Mouse (Mus musculus): ENCODE results near the gene Cux2. TPM values are rescaled to one million over a fixed set of nuclear protein-coding genes. Genes with fewer than 3 reads are reported as not detected.

The Cux2 gene
- polyA plus RNA-seq, 1 experiment from 2014 or later: 1.6 TPM

- POLR2A ChIA-PET: no interaction called here
- ATAC-seq: no peak
- in situ Hi-C loops (cut with MboI; ENCODE audit: low pct_unique_long_range_greater_than_20kb): no loop called here
- TF ChIP-seq CTCF (IDR thresholded peaks at IDR 0.05): no peak
- no peak for DNase-seq (ENCODE audit: low read depth, low spot score)
- CTCF ChIA-PET: no interaction called here
- peaks cover 45% of the 10 kb centered on the region for H3K27me3 ChIP-seq
These were observed 126.7 kb downstream of the Cux2 start for GRCm38 (mm10) chr5:121922942-121923826.

DNA sequence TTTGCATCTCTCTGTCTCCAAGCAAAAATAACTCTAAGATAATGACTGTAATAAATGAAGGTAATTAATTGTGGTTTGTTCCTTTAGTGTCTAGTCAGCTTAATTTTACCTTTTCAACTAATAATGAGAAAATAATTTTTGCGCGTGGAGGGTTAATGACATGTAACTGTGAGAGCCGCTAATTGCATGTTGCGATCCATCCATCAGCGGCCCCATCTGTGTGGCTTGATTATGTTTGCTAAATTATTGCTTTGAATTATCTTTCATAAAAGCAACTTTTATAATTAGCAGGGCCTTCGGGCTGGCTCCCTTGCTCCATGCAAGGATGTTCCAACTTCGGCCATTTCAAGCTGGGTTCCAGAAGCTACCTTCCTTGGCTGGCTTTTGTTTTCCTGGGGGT is 130.7 kb downstream of the Cux2 start:
- POLR2A ChIA-PET: no interaction called here
- DNase-seq (ENCODE audit: low read depth, low spot score) (no peak), ATAC-seq (no peak)
- H3K27me3 ChIP-seq: peaks cover 27% of the 10 kb centered on the region
- CTCF ChIA-PET: no interaction called here
- in situ Hi-C loops (cut with MboI; ENCODE audit: low pct_unique_long_range_greater_than_20kb): no loop called here
- TF ChIP-seq CTCF (IDR thresholded peaks at IDR 0.05): no peak

- TF ChIP-seq CTCF (IDR thresholded peaks at IDR 0.05): no peak
- in situ Hi-C loops (cut with MboI; ENCODE audit: low pct_unique_long_range_greater_than_20kb): no loop called here
- ChIA-PET CTCF (interaction anchor here (1.1 kb wide), 1 partner anchor 12 kb away, joined by 3 read pairs; no protein-coding TSS in a partner anchor), POLR2A (no interaction called here)
- peaks cover 11% of the 10 kb centered on the region for H3K27me3 ChIP-seq
- ATAC-seq (no peak), DNase-seq (ENCODE audit: low read depth, low spot score) (no peak)
These were observed 133.1 kb downstream of the Cux2 start for GRCm38 (mm10) chr5:121916813-121917212.

- CTCF ChIA-PET: no interaction called here
These were observed 135.9 kb downstream of the Cux2 start for GRCm38 (mm10) chr5:121913999-121914398.

GRCm38 (mm10) chr5:121909226-121909985 is 140.5 kb downstream of the Cux2 start:
- CTCF ChIA-PET: no interaction called here
- DNase-seq (ENCODE audit: low read depth, low spot score): no peak
- in situ Hi-C loops (cut with MboI; ENCODE audit: low pct_unique_long_range_greater_than_20kb): no loop called here
- TF ChIP-seq CTCF (IDR thresholded peaks at IDR 0.05): no peak
- POLR2A ChIA-PET: interaction anchor here (0.6 kb wide), 1 partner anchor 83 kb away, joined by 3 read pairs; no protein-coding TSS in a partner anchor
- ATAC-seq: no peak
- H3K27me3 ChIP-seq: peaks cover 10% of the 10 kb centered on the region

More at GRCm38 (mm10) chr5:121913999-121914398, 135.9 kb downstream of the Cux2 start:
- DNase-seq (ENCODE audit: low read depth, low spot score) (no peak), ATAC-seq (no peak)
- POLR2A ChIA-PET: no interaction called here
- TF ChIP-seq CTCF (IDR thresholded peaks at IDR 0.05): no peak
- H3K27me3 ChIP-seq: peaks cover 5% of the 10 kb centered on the region
- in situ Hi-C loops (cut with MboI; ENCODE audit: low pct_unique_long_range_greater_than_20kb): no loop called here

- CTCF ChIA-PET: no interaction called here
- POLR2A ChIA-PET: no interaction called here
- no peak for DNase-seq (ENCODE audit: low read depth, low spot score)
- no peak for ATAC-seq
- in situ Hi-C loops (cut with MboI; ENCODE audit: low pct_unique_long_range_greater_than_20kb): no loop called here
- peaks cover 10% of the 10 kb centered on the region for H3K27me3 ChIP-seq
- no peak for TF ChIP-seq CTCF (IDR thresholded peaks at IDR 0.05)
These were observed 144.2 kb downstream of the Cux2 start for GRCm38 (mm10) chr5:121905671-121906070.

DNA sequence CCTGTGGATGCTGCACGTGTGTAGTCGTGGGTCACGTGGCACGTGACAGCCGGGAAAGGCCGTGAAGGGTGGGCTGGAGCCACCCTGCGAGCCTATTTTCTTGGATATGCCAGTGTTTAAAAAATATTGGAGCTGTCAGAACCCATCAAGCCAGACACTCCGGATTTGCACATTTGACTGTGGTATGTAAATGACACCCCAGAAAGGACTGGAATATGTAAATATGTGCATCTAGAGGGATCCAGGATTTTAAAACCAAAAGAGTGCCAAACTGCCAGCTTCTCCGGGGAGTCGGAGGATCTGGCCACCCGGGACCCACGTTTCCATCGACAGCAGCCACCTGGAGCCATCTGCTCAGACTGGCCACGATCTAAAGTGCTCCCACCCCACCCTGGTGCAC is 145.1 kb downstream of the Cux2 start:
- DNase-seq (ENCODE audit: low read depth, low spot score): no peak
- in situ Hi-C loops (cut with MboI; ENCODE audit: low pct_unique_long_range_greater_than_20kb): no loop called here
- ATAC-seq: no peak
- ChIA-PET CTCF (no interaction called here), POLR2A (no interaction called here)
- peaks cover 10% of the 10 kb centered on the region for H3K27me3 ChIP-seq
- no peak for TF ChIP-seq CTCF (IDR thresholded peaks at IDR 0.05)

DNA sequence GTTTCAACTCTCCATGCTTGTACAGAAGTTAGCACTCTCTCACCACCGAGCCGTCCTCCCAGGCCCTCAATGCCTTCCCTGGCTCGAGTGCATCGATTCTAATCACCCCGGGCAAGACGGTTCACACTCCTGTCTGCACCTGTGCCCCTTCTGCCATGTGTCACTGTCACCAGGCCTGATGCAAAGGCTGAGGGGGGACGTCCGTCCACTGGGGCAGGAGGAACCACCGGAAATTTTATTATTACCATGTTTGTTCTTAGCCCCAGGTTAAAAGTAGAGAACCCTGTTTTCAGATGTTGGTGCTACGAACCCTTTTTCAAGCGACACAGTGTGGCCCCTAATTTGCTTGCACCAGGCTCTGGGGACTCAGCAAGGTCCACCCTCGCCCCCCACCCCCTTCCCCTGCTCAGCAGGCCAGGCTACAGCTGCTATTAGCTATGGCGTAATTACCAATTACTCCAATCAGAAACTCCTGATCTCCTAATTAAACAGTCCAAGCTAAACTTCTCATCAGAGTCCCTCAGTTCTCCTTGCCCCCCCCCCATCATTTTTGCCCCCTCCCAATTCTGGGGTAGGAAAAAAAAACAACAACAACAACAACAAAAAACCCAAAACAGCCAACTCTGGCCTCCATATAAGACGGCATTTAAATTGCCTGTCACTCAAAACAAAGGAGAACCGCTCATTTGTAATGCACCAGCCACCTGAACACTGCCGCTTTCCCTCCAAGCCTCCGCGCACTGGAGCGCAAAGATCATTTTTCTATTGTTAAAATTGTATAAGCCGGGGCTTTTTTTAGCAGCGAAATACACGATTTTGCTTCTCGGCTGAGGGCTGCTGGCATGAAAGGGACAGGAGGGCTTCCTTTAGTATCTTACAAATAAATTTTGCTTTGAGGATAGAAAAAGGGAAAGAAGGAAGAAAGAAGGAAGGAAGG is 146.8 kb downstream of the Cux2 start:
- ChIA-PET POLR2A (no interaction called here), CTCF (no interaction called here)
- DNase-seq (ENCODE audit: low read depth, low spot score) (no peak), ATAC-seq (no peak)
- in situ Hi-C loops (cut with MboI; ENCODE audit: low pct_unique_long_range_greater_than_20kb): no loop called here
- no peak for TF ChIP-seq CTCF (IDR thresholded peaks at IDR 0.05)
- peaks cover 10% of the 10 kb centered on the region for H3K27me3 ChIP-seq

DNA sequence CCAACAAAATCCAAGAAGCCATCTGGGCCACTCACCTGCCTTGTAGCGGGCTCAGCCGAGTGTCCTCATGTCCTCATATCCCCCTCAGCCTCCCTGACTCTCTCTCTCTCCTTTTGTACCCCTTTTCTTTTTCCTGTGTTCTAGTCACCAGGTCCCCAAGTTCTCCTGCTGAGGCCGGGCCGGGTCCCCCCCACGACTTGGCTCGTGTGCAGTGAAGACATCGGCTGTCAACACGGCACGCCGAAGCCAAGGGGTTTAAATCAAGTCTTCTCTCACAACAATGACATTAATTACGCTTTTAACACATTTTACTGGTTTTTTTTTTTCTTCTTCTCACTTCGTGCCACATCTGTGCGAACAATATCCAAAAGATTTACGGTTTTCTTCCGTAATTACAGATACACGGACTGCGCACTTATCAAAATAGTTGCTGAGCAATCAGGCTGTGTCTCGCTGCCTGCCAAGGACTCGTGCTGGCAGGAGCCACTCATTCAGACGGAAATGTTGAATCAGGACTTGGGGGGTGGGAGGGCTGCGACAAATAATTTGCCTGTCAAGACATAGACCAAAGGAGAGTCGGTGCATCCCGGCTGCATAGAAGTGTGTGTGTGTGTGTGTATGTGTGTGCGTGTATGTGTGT is 154.7 kb downstream of the Cux2 start:
- CTCF ChIA-PET: no interaction called here
- ATAC-seq: no peak
- in situ Hi-C loops (cut with MboI; ENCODE audit: low pct_unique_long_range_greater_than_20kb): no loop called here
- H3K27me3 ChIP-seq: peaks cover 5% of the 10 kb centered on the region
- POLR2A ChIA-PET: no interaction called here
- no peak for TF ChIP-seq CTCF (IDR thresholded peaks at IDR 0.05)
- DNase-seq (ENCODE audit: low read depth, low spot score): no peak

GRCm38 (mm10) chr5:121894647-121895046 is 155.3 kb downstream of the Cux2 start:
- ATAC-seq: no peak
- in situ Hi-C loops (cut with MboI; ENCODE audit: low pct_unique_long_range_greater_than_20kb): no loop called here
- ChIA-PET POLR2A (interaction anchor here (0.8 kb wide), 2 partner anchors 18 to 56 kb away, joined by 3 read pairs; no protein-coding TSS in a partner anchor), CTCF (no interaction called here)
- peaks cover 5% of the 10 kb centered on the region for H3K27me3 ChIP-seq
- no peak for TF ChIP-seq CTCF (IDR thresholded peaks at IDR 0.05)
- no peak for DNase-seq (ENCODE audit: low read depth, low spot score)
